Mouse (Mus musculus) Patski (cell line): ENCODE results near the gene Hoxd3. TPM values are rescaled to one million over a fixed set of nuclear protein-coding genes. Genes with fewer than 3 reads are reported as not detected.

Experiments
- ATAC-seq: fragments of 100-300 bp; one replicate; pipeline ENCODE4 v1.8.0; 2021
- CTCF ChIA-PET: fragments of 350-600 bp; sonication (Branson Sonifier 250); formaldehyde crosslinking; loops from one replicate; lab custom pipeline; 2022; ENCODE audit warnings: inconsistent platforms; lab: Charles Lee
- POLR2A ChIA-PET: fragments of 350-600 bp; sonication (Branson Sonifier 250); formaldehyde crosslinking; loops from one replicate; lab custom pipeline; 2022; ENCODE audit warnings: antibody characterized with exemption, inconsistent platforms; lab: Charles Lee
- DNase-seq: peaks from one replicate; pipeline ENCODE4 v3.0.0-alpha.2; 2011; ENCODE audit warnings: low read depth, low spot score
- H3K27me3 ChIP-seq: fragments of 371-371 bp; one replicate; pipeline ENCODE4 v1.5.1; 2021
- CTCF ChIP-seq: fragments of 100-300 bp; IDR thresholded peaks from one replicate; pipeline ENCODE4 v1.5.1; 2021
- in situ Hi-C: fragments of 300-500 bp; cut with MboI; formaldehyde crosslinking; loops from 3 replicates; pipeline ENCODE4 v1.11.1; 2018; ENCODE audit warnings: low pct_unique_long_range_greater_than_20kb, mixed read lengths
- polyA plus RNA-seq: library from polyadenylated mRNA; unstranded; gene quantifications from one replicate; pipeline ENCODE4 v1.2.3, GENCODE M21; 2021

The Hoxd3 gene
- polyA plus RNA-seq, 1 experiment from 2014 or later: 0.27 TPM

- no peak for TF ChIP-seq CTCF
- H3K27me3 ChIP-seq: no peaks in the 10 kb centered on the region
- CTCF ChIA-PET: interaction anchor here (0.8 to 2.3 kb wide), 9 partner anchors 9 to 436 kb away, joined by 3 to 18 read pairs (median 3); no protein-coding TSS in a partner anchor
- ATAC-seq (no peak), DNase-seq (no peak)
- in situ Hi-C loops: loop anchor here (5.0 kb wide), 2 partner anchors 247 to 342 kb away; no protein-coding TSS in a partner anchor
- POLR2A ChIA-PET: interaction anchor here (0.6 to 0.7 kb wide), 2 partner anchors 152 to 389 kb away, joined by 3 to 9 read pairs; no protein-coding TSS in a partner anchor
Observed at GRCm38 (mm10) chr2:74714881-74715280, 3.2 kb downstream of the Hoxd3 start.

- CTCF ChIA-PET: interaction anchor here (0.7 to 2.3 kb wide), 18 partner anchors 10 to 435 kb away, joined by 3 to 18 read pairs (median 4); no protein-coding TSS in a partner anchor
Observed at GRCm38 (mm10) chr2:74715504-74716241, 3.9 kb downstream of the Hoxd3 start.

GRCm38 (mm10) chr2:74720384-74720783 lies 8.7 kb downstream of the Hoxd3 start:
- H3K27me3 ChIP-seq: no peaks in the 10 kb centered on the region
- ATAC-seq (no peak), DNase-seq (no peak)
- ChIA-PET CTCF (no interaction called here), POLR2A (no interaction called here)
- in situ Hi-C loops: no loop called here
- TF ChIP-seq CTCF: no peak

More at GRCm38 (mm10) chr2:74715504-74716241, 3.9 kb downstream of the Hoxd3 start:
- in situ Hi-C loops: loop anchor here (5.0 kb wide), 2 partner anchors 247 to 342 kb away; no protein-coding TSS in a partner anchor
- DNase-seq (peak; percentile 53), ATAC-seq (peak; percentile 90)
- TF ChIP-seq CTCF: peak; percentile 97
- POLR2A ChIA-PET: interaction anchor here (0.6 to 0.7 kb wide), 2 partner anchors 151 to 388 kb away, joined by 3 to 9 read pairs; no protein-coding TSS in a partner anchor
- H3K27me3 ChIP-seq: no peaks in the 10 kb centered on the region

- no peak for ATAC-seq
- no peaks in the 10 kb centered on the region for H3K27me3 ChIP-seq
- in situ Hi-C loops: no loop called here
- CTCF ChIA-PET: no interaction called here
- no peak for TF ChIP-seq CTCF
- DNase-seq: no peak
- POLR2A ChIA-PET: no interaction called here
Observed at GRCm38 (mm10) chr2:74720955-74721491, 9.3 kb downstream of the Hoxd3 start.

GRCm38 (mm10) chr2:74721882-74722281 lies 10.2 kb downstream of the Hoxd3 start:
- no peaks in the 10 kb centered on the region for H3K27me3 ChIP-seq
- ATAC-seq: no peak
- in situ Hi-C loops: no loop called here
- TF ChIP-seq CTCF: no peak
- ChIA-PET POLR2A (no interaction called here), CTCF (no interaction called here)
- no peak for DNase-seq

- no peaks in the 10 kb centered on the region for H3K27me3 ChIP-seq
- CTCF ChIA-PET: no interaction called here
- POLR2A ChIA-PET: no interaction called here
- no peak for TF ChIP-seq CTCF
- DNase-seq (no peak), ATAC-seq (no peak)
- in situ Hi-C loops: no loop called here
Observed at GRCm38 (mm10) chr2:74722949-74723348, 11.2 kb downstream of the Hoxd3 start.

- ChIA-PET CTCF (interaction anchor here (0.7 kb wide), 1 partner anchor 426 kb away, joined by 3 read pairs; no protein-coding TSS in a partner anchor), POLR2A (no interaction called here)
- TF ChIP-seq CTCF: no peak
- in situ Hi-C loops: no loop called here
- no peak for DNase-seq
- ATAC-seq: no peak
- no peaks in the 10 kb centered on the region for H3K27me3 ChIP-seq
Observed at GRCm38 (mm10) chr2:74724244-74725015, 12.7 kb downstream of the Hoxd3 start.

- DNase-seq (no peak), ATAC-seq (no peak)
- ChIA-PET POLR2A (no interaction called here), CTCF (no interaction called here)
- no peak for TF ChIP-seq CTCF
- in situ Hi-C loops: no loop called here
- H3K27me3 ChIP-seq: no peaks in the 10 kb centered on the region
Observed at GRCm38 (mm10) chr2:74725171-74725570, 13.4 kb downstream of the Hoxd3 start.

GRCm38 (mm10) chr2:74726551-74726950 lies 14.8 kb downstream of the Hoxd3 start, which contains the start of gene Gm28230:
Gene Gm28230, plus strand, starts transcription at chr2:74726728.
- TF ChIP-seq CTCF: no peak
- ATAC-seq (no peak), DNase-seq (no peak)
- in situ Hi-C loops: no loop called here
- ChIA-PET CTCF (no interaction called here), POLR2A (no interaction called here)
- no peaks in the 10 kb centered on the region for H3K27me3 ChIP-seq

- in situ Hi-C loops: no loop called here
- no peak for DNase-seq
- ChIA-PET POLR2A (no interaction called here), CTCF (no interaction called here)
- ATAC-seq: no peak
- no peak for TF ChIP-seq CTCF
- H3K27me3 ChIP-seq: no peaks in the 10 kb centered on the region
Observed at GRCm38 (mm10) chr2:74726973-74727639, 15.4 kb downstream of the Hoxd3 start.
